Mouse (Mus musculus): Measurements from ENCODE around the gene Tas2r140.

Tas2r140 gene

DNA sequence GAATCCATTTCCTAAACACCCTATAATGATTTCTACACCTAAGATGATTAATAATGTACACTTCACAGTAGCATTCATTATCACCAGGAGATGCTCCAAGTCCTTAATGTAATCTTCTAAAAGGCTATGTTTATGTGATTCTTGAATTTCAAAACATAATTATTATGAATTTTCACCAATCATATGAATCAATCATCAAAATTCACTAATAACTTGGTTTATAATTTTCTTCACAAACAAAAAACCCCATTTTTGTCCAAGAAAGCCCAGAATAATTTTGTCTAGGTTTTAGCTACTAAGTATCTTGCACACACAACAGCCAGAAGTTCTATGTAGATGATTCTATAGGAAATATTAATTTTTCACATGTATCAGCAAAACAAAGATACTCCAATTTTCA is at the start of gene Tas2r140:
TSS of gene Tas2r140 (minus strand) at position 101 of the 400 bp plus-strand sequence.
- DNase-seq, result no peak

GRCm38 (mm10) chr6:133104609-133104921 is 48.9 kb upstream of the Tas2r140 start, which contains the start of gene Smim10l1:
Smim10l1 (plus strand) TSS chr6:133104909.
- DNase-seq, result no peak

DNA sequence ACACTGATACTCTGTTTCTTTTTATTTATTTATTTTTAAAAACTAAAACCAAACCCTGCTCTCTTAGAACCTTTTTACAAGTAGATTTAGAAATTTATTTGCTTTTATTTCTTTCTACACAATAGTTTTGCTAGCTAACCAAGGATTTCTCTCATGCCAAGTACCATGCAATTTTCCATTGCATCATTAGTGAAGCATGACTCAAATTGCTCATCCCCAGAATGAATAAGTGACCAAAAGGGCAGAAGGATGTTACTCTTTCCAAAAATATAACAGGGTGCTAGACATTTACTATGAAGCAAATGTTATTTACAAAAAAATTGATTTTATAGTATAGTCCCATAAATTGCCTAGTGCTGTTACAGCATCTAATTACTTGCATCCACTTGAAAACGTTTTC is 46.8 kb upstream of the Tas2r140 start:
- DNase-seq, result no peak

DNA sequence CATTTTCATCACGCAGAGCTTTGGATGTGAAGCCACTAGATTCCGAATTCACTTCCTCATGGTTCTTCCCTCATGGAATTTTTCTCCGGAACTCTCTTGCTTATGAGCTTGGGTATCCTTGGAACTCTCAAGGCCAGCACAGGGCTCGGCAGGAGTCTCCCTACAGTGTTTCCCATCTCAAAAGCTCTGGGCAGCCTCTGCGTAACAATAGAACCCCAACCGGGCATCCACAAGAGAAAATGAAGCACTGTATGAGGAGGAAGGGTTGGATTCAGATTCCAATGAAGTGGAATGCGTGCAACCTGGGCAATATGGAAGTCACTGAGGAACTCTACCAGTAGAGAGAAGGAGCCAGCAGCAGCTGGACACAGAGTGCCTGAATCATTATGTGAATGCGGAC is 36.6 kb upstream of the Tas2r140 start:
- DNase-seq, result no peak

GRCm38 (mm10) chr6:133037001-133037400 is 18.6 kb downstream of the Tas2r140 start, which contains the start of gene Tas2r103:
Tas2r103 (minus strand) TSS chr6:133037101.
- DNase-seq, result no peak

All from heart, adult 11 months (tissue).